Mouse (Mus musculus) intestine, embryonic 14.5 days (tissue): ENCODE measurements around the gene Cog1. TPM values are rescaled to one million over a fixed set of nuclear protein-coding genes. Genes with fewer than 3 reads are reported as not detected.

ENCODE experiments used
- polyA plus RNA-seq: library from polyadenylated mRNA; unstranded; fragments of >200 nt; fragmentation: Nextera tagmentation; extraction: Ambion mirVana; gene quantifications from 2 replicates; pipeline ENCODE4 v1.2.1, GENCODE M21; 2014

Cog1 gene
- polyA plus RNA-seq, 1 experiment from 2014 or later = 25.2 TPM

Other genes starting within 250 kb of the Cog1 start
- 0.30 and 0.47 TPM in 2 replicates for gene Sstr2, start 29.8 kb upstream of the Cog1 start, polyA plus RNA-seq
- 24.0 and 24.4 TPM in 2 replicates for gene Slc39a11, start 910 bp downstream of the Cog1 start, polyA plus RNA-seq
- 49.6 and 52.3 TPM in 2 replicates for gene Fam104a, start 35.0 kb downstream of the Cog1 start, polyA plus RNA-seq
- 22.9 and 23.9 TPM in 2 replicates for gene D11Wsu47e, start 35.2 kb downstream of the Cog1 start, polyA plus RNA-seq
- gene Cpsf4l, start 60.8 kb downstream of the Cog1 start, polyA plus RNA-seq = 0.18 and 0.34 TPM in 2 replicates
- gene Cdc42ep4, start 102.7 kb downstream of the Cog1 start, polyA plus RNA-seq = 46.8 and 52.0 TPM in 2 replicates